Mouse (Mus musculus) heart, postnatal 4 days (tissue): ENCODE data around the gene Enho. TPM values are rescaled to one million over a fixed set of nuclear protein-coding genes. Genes with fewer than 3 reads are reported as not detected.

Experiments used
- DNase-seq: peaks from one replicate; pipeline ENCODE4 v3.0.0; 2021
- total RNA-seq, 2 experiments: library from RNA; stranded (reverse); gene quantifications; 2 replicates each; pipeline ENCODE4 v1.2.3; 2021

Gene Enho
- total RNA-seq, 2 experiments from 2014 or later, result 5.5 to 5.8 TPM

DNA sequence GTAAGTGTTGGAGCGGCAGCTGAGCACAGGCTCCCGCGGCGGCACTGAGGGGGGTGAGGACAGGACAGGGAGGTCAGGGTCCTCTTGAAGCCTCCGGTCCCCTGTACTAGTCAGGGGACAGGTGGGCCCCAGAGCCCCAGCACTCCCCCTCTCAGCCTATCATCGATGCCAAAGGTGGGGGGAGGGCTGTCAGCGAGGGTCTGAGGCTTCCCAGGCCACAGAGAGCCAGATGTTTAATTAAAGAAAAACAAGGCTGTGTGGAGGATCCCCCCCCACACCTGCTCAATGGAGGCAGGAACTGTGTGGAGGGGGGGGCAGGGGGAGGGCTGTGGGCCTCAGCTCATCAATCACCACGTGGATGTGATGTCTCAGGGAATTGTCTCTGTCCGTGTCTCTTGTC, 23.5 kb upstream of the Enho start:
- no peak for DNase-seq

DNA sequence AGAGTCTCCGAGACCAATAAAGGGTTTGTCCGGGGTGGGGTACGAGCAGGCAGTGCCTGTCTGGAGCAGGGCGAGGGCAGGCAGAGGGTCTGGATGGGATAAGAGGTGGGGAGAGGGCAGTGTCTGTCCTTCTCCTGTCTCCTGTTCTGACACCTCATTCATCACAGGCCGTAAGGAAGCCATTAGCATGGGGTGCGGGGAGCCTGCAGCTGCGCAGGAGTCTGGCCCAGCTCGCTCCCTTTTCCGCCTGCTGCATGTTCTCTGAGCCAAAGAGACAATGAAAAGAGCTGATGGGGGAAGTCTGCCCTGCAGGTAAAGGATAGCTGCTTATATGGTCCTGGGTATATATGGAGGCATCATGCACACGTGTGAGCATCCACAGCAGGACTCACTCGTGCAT, 22.6 kb upstream of the Enho start:
- DNase-seq, result no peak

DNA sequence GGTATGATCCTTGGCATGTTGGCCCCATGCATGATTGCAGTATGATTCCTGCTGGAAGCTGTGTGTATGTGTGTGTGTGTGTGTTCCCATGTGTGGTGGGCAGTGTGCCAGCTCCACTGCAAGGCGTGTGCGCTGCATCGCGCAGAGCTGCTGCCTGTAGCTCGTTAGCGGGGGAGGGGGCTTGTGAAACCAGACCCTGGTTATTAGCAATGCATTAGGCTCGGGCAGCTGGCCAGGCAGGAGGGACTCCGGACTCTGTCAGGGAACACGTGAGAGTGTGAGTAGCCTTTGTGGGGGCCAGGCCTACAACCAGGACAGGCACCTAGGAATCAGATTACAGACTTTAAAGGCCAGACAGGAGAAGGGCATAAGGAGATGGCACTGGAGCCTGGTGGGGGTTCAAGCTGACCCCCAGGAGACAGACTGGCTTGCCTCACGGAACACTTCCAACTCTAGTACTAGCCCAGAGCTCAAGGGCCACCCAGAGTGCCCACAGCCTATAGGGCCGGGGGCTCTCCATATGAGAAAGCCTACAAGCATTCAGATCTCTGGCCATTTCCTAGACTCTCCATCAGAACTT, 20.8 kb upstream of the Enho start:
- no peak for DNase-seq

DNA sequence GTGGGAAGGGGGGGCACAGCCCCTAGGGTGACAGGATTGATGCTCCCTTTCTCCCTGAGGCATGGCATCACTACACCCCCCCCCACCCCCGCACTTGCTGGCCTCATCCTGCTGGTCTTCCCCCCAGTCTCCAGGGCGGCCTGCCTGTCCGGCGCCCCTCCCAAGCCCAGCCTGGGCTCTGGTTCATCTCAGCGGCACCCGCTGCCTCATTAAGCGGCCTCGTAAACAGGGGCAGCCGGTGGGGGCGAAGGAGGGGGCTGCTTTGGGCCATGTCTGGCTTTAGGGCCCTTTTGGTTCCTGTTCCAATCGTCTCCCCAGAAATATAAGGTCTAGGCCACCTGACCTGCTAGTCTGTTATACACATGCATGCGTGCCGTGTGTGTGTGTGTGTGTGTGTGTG, 19.4 kb upstream of the Enho start:
- no peak for DNase-seq

DNA sequence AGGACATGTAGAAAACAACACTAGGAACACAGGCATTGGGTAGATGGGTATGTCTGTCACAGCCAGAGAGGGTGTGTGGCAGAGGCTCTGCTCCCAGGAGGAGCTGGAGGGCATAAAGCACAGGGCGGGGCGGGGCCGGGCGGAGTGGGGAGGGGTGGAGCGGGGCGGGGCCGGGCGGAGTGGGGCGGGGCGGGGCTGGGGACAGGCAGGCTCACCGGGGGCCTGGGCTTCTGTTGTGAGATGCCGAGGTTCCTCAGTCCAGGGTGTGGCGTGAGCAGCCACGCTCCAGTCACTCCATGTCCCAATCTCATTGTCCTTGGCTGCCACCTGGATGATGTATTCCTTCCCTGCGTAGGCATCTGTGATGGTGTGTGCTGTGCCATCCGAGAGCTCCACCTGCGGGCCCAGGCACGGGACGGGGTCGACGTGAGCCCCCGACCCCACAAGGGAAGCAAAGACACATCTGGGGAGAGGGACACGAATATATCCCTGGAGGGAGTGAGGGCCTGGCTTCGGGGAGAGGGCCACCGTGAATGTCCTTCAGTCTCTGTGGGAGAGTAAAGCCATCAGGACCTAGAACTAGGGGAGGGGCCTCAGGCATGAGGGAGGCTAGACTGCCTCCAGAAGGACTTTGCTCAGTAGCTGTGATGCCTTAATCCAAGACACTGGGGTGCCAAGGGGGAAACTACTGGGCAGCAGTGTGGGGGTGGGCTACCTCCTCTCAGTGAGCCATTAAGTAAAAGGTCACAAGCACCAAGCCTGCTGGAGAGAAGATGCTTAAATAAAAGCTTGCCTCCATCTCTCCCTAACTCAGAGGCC, 18.7 kb upstream of the Enho start:
- no peak for DNase-seq

- DNase-seq, result no peak
Measured at GRCm38 (mm10) chr4:41655525-41655924, 15.4 kb upstream of the Enho start.

- peak; percentile 79 for DNase-seq
Measured at GRCm38 (mm10) chr4:41654217-41654616, 14.1 kb upstream of the Enho start.

DNA sequence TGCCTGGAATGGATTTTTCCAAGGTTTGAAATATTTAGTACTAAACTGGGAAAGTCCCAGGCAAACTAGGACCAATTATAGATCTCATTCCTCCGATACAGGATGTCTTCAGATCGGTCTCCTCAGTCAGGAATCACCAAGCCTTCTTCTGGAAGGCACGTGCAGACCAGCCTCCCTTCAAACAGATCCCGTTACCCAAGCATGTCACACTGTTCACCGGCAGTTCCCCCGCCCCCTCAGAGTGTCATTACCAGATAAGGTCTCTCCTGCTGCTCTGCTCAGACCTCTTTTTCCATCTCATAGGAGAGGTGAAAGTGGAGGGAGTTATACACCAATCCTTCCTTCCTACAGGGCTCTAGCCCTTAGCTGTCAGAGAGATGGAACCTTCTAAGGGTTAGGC, 13.6 kb upstream of the Enho start:
- no peak for DNase-seq

- peak; percentile 82 for DNase-seq
Measured at GRCm38 (mm10) chr4:41653296-41653695, 13.2 kb upstream of the Enho start.

GRCm38 (mm10) chr4:41648627-41649026, 8.5 kb upstream of the Enho start:
- DNase-seq, result no peak

DNA sequence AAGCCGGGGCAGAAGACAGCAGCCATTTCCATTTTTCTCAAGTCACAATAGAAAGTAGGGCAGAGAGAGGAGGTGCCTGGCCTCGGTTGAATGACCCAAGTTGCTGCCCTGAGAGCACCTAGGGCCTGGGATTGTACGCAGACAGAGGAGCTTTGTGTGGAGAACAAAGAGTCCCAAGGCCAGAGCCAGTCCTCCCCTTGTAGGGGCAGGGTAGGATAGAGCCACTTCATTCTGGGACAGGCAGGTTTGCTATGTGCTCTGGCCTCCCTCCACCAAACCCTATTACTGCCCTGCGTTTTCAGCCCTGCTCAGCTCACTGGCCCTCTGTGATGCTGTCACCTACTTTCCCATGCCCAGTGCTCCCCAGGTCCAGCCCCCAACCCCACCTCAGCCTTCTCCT, 8.0 kb upstream of the Enho start:
- DNase-seq, result no peak

GRCm38 (mm10) chr4:41645488-41645887, 5.4 kb upstream of the Enho start:
- DNase-seq, result peak; percentile 63

- no peak for DNase-seq
Measured at GRCm38 (mm10) chr4:41641199-41641822, 1.2 kb upstream of the Enho start.

- no peak for DNase-seq
Measured at GRCm38 (mm10) chr4:41639214-41639841, 796 bp downstream of the Enho start.

GRCm38 (mm10) chr4:41638828-41639213, 1.3 kb downstream of the Enho start:
- no peak for DNase-seq

DNA sequence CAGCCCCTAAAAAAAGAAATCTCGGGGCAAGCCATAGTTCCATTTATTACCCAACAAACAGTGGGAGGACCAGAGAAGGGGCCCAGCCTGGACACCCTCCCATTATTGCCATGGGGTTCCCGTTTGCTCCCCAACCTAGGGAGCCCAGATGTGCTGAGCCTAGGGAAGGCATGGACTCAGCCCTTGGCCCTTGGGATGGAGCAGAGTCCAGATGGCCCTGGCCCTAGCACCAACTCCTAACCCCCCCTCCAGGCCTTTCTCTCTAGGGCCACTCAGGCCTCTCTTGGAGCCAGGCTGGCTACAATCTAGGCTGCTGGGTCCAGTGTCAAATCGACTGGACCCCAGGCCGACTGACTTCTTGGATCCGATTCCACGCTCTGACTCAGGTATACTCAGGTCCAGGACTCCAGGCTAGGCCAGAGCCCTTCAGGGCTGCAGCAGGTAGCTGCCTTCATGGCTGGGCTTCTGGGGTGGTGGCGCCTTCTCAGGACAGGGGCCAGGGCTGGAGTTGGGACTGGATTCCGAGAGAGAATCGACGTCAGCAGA, 1.9 kb downstream of the Enho start:
- DNase-seq, result no peak

DNA sequence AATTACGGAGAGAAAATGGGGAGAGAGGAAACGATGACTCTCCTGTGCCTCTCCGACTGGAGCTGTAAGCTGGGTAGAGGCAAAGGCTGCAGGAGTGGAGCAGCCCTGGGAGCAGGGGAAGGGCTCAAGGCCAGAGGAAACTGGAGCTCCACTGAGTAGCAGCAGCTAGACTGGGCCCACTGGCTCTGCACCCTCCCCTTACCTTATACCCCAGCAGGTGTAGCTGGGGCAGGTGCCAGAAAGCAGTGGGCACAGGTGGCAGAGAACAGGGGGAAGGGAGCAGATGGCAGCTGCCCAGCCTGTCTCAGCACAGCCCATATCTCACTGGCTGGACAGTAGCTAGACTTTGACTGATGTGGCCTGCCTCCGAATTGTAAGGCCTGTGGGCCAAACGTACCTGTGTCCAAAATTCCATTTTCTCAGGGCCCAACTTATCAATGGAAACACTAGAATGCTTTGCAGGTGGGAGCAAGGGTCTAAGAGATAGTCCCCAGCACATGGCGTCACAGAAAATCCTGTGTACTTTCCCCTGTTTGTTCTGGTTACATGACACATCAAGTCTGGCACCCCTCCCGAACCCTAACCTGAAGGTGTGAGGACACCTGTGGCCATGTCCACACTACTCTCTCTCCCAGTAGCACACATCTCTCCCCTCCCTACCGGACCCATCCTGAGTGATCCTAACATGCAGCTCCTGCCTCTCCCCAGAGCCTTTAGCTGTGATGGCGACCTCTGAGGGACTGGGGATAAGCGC, 3.1 kb downstream of the Enho start:
- no peak for DNase-seq

DNA sequence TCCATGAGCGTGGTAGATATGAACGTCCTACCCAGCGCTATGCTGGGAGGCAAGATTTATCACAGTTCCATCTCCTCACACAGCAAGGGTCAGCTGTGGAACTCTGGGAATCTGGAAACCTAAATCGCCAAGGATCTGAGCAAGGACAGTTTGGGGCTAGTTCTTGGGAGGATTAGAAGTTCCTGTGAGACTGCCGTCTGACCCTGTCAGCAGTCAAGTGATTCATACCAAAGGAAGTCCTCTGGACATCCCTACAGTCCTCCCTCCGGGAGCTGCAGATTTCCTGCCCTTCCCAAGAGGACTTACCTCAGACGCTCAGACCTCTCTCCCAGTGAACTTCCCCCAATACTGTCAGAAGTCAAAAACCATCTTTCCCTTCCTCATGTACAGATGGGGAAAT, 3.8 kb downstream of the Enho start:
- DNase-seq, result no peak

DNA sequence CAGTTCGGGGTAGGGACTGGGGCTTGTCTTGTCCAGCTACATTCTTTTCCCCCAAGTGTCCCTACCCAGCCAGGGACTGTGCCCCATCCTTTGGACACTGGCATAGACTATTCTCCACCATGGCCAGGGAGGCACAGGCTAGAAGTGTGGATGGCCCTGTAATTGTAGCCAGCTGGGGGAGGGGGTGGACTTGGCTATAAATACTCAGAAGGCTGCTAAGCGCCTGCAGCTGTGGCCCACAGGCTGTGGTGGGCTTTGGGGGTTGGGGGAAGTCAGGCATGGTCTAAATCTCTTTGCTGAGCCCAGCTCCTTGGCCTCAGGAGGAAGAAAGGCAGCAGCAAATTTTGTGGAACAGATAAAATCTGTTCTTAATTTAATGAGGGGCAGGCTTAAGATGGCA, 4.2 kb downstream of the Enho start:
- DNase-seq, result no peak

GRCm38 (mm10) chr4:41635224-41635623, 4.9 kb downstream of the Enho start:
- DNase-seq, result no peak

DNA sequence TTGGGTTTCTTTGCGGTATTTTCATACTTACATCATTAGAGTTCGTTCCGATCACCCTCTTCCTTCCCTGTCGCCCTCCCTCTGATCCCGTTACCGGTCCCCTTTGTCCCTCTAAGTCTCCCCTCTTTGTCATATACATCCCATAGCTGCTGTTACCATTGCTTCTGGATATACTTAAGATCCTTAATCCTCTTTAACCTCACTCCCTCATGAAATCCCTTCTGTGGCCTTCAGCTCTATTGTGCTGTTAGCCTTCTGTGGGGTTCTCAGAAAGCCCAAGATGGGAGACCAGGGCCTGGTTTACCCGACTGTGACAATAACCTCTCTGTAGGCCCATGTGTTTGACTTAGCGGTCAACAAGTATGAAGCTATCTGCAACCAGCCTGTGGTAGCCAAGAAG, 5.5 kb downstream of the Enho start:
- no peak for DNase-seq

DNA sequence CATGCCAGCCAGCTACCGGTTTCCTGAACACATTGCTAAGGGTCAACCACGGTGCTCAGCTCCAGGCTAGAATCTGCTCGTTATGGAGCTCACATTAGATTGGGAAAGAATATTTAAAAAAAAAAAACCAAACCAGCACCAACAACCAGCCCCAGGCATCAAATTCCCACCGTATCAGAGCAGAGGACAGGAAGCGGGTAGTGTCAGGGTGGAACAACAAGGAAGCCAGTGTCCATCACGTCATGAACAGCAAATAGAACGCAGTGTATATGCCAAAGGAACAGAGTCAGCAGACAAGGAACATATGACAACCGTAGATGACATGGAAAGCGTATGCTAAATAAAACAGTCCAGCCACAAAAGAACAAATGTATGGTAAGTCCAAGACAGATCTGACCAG, 7.1 kb downstream of the Enho start:
- DNase-seq, result no peak
